Mouse (Mus musculus) frontal cortex, adult 2 months (tissue): Measurements from ENCODE around the gene Mylk2. TPM values are rescaled to one million over a fixed set of nuclear protein-coding genes. Genes with fewer than 3 reads are reported as not detected.
A peak's percentile ranks its signal among the peaks of the same experiment; 100 is the strongest.

ENCODE experiments used
- DNase-seq, 2 experiments: peaks; one replicate each; pipeline ENCODE4 v3.0.0; 2022; ENCODE audit warnings: low spot score in 1 of 2; ENCODE audit errors: extremely low spot score in 1 of 2
- polyA plus RNA-seq: library from polyadenylated mRNA; depleted of rRNA; stranded (reverse); fragments of >200 nt; gene quantifications from 2 replicates; pipeline ENCODE4 v1.2.3, GENCODE M21; 2012; rRNA removed

Gene Mylk2
- polyA plus RNA-seq, result not detected in 2 replicates

DNA sequence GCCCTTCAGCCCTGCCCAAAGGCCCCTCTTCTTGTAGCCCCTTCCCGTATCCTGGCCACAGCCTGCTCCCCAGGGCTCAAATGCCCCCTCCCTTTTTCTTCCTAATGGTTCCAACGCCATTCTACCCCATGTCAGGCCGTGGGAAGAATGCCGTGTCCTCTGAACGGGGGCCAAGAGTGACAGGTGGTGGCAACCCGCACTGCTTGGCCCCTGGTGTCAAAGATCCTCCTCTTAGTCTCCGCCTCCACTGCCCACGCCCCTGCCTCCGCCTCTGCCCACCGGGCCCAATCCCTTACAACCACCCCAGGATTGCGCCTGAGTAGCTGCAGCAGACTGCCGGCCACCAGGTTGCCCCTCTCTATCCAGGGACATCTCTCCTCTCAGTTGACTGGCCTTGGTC lies at the start of gene Mylk2:
TSS of gene Mylk2 (plus strand) at position 322 of the 400 bp plus-strand sequence.
- no peak for DNase-seq

DNA sequence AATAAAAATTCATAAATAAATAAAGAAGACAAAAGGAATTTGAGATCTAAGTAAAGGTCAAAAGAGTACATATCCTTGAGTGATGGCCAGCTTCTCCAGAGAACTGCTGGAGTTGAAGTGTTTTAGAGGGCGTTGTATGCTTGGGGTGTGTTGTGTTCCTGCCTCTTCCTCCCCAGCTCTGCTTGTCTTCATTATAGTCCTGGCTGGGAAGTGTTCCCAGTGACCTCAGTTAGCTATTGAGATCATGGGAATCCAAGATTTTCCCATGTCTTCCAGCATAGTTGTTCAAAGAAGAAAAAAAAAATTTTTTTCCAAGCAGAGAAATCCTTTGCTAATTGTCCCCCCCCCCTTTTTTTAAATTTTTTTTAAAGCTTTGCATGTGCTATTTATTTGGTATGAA lies 49.3 kb upstream of the Mylk2 start:
- no peak for DNase-seq

- no peak for DNase-seq
These were observed 48.5 kb upstream of the Mylk2 start for GRCm38 (mm10) chr2:152862638-152863037.

DNA sequence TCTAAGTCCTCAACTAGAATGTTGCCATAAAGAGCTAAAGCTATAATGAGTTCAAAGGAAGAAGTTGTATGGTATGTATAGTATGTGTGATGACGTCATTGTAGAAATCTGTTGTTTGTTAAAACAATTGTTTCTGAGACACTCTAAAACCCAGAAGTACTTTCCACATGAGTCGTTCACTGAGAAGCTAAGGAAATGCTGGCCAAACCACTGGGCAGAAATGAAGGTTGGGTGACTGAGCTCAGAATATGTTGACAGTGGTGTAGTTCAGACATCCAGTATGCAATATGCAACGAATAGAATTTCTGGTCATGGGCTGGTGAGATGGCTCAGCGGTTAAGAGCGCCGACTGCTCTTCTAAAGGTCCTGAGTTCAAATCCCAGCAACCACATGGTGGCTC lies 47.8 kb upstream of the Mylk2 start:
- no peak for DNase-seq

DNA sequence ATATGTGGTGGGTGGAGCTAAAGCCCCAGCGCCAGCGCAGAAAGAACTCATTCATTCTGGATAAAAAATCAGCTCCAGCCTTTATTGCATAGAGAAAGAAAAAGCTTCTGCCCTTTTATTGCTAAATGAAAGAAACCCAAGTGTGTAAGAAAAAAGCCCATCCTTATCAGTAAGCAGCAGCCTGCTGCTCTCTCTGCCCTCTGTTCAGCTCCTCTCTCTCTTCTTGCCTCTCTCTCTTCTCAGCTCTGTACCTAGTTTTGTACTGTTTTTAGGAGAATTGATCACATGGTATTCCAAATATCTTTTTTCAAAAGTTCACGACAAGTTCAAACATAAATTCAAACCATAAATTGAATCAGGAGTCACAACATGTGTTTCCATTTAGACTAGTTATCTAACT lies 32.9 kb upstream of the Mylk2 start:
- DNase-seq, result no peak

GRCm38 (mm10) chr2:152880898-152881297 lies 30.3 kb upstream of the Mylk2 start:
- no peak for DNase-seq

GRCm38 (mm10) chr2:152884101-152884645 lies 27.0 kb upstream of the Mylk2 start:
- peak; percentile 64 to 75 for DNase-seq

GRCm38 (mm10) chr2:152887230-152887629 lies 23.9 kb upstream of the Mylk2 start:
- no peak for DNase-seq

- no peak for DNase-seq
These were observed 22.4 kb upstream of the Mylk2 start for GRCm38 (mm10) chr2:152888774-152889173.

DNA sequence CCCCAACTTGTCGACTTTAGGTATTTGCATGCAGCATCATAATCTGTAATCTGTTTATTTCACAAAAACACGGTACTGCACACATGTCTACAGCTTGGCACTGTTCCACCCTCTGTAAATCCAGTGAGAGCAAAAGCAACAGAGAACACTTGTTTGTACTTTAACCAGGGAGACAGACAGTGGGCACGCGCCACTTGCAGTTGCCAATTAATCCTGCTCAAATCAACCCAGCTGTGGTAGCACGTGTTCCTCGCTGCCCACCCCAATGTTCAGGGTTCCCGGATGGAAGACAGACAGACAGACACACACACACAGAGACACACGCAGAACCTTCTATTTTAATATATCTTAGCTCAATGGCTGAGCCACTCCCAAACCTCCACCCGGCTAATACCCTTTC lies 15.3 kb upstream of the Mylk2 start:
- DNase-seq, result no peak

DNA sequence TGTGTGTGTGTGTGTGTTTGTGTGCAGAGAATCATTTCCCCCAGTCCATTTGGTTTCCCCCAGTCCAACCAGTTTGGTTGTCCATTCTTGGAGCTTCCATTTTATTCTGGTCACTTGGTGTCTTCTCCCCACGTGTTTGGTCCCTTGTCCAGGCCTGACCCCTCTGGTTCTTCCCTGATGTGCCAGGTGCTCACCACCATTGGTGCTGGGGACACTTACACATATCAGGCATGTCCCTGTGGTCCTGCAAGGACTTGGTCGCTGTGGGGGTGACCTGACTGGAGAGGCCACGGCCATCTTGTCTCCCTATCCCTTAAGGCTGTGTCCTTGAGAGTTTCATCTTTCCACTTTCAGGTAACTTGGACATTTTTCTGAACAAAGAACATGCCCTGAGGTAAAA lies 14.2 kb upstream of the Mylk2 start:
- no peak for DNase-seq

DNA sequence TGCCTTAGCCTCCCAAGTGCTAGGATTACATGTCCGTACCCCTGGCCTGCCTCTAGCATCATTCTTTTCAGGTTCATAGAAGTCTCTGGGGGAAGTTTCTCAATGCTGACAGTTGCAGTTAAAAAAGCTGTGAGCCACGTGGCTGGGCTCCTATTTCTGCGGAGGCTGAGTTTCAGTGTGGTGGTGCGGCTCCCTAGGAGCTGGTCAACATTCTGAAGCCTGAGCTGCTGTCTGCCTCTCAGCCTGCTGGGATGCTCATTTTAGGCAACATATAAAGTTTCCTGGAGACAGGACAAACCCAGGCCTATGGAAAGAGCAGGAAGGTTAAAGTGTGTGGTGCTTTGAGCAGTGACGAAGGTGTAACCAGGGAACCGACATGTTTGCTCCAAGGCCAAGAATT lies 12.1 kb upstream of the Mylk2 start:
- peak in 1 of 2 experiments; percentile 17 for DNase-seq

DNA sequence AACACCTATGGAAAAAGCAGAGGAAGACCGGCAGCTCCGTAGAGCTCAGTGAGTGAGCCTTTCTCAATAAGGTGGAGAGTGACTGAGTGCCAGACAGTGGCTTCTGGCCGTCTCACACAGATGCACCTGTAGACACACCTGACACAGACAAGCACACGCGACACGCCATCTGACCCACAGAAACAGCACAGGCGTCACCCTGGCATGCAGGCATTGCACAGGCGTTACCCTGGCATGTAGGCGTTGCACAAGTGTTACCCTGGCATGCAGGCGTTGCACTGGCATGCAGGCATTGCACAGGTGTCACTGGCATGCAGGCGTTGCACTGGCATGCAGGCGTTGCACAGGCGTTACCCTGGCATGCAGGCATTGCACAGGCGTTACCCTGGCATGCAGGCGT lies 9.9 kb upstream of the Mylk2 start:
- DNase-seq, result no peak

DNA sequence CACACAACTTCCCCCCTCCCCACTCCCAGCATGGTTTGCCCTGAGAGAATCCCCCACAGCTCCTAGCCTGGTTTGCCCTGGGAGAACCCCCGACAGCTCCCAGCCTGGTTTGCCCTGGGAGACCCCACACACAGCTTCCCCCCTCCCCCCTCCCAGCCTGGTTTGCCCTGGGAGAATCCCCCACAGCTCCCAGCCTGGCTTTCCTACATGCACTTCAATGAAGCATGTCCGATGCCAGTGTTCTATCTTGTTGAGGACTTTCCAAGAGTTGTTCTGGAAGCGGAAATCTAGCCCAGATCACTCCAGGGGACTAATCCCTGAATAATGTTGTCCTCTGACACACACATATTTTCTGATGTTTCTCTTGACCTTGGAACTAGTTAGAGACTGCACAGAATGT lies 8.5 kb upstream of the Mylk2 start:
- DNase-seq, result no peak

DNA sequence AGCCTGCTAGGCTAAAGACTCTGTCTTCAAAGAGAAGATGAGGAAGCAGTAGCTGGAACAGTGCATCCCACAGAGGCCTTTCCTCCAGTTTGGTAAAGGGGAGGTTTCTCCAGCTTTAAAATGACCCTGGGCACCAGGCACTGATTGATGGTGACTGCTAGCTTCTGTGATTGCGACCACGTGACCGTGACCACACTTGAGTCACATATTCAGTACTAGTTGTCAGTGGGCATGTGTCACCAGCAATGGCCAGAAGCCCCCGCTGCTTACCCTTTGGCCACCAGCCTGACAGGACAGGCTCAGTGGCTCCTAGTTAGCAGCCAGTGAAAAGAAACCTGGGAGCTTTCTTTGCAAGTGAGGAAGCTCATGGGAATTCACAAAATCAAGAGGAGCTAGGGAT lies 7.6 kb upstream of the Mylk2 start:
- DNase-seq, result no peak

DNA sequence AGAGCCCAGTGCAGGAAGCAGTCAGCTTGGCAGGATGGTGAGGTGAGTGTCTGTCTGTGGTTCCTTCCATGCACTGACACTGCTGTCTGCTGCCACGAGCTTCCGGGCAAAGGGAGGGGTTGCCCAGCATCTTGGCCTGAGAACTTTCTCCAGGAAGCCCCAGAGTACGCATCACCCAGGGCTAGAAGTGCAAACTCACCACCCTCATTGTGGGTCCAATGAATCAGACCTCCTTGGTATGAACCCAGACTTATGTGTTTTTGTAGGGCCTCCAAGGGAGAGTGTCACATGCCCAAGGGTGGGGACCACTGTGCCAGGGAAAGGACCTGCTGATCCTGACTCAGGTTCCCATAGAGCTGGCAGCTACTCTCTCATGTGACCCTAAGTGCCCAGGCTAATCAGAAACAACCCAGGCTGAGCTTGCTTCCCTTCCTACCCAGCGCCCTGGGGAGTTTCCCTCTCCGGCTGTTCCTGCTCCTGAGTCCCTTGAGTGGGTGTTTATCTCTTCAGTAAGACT lies 7.0 kb upstream of the Mylk2 start:
- DNase-seq, result peak in 1 of 2 experiments; percentile 34

DNA sequence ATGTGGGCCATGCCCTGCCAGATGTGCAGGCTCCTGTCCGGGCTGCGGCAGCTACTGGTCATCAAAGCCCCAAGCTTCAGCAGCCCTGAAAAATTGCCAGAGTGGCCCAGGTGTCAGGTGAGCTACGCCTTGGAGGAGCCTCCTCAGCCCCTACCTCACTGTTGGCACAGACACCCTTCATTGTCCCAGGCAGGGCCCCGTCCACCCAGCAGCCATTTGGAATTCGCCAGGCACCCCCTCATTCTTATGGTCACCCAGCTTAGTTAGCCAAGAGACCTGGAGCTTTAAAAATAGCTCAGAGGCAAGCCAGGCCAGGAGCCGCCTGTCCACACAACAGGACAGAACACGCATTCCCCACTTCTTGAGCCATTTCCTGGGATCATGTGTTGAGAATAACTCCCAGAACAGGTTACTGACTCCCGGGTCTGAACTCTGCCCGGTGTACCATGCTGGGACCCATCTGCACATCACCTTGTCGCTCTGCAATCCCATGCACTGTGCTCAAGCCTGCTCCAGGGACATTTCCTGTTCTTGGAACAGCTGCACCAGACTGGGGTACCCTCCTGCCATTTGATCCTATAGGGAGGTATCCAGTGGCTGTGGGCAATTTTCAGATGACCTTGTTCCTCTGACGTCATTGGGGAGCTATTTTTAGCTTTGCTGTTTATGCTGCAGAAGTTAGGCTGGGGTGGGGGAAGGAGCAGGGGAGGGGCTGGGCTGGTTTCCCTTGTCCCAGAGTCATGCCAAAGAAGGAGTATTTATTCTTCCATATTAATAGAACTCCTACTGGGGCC lies 5.9 kb upstream of the Mylk2 start:
- DNase-seq, result no peak

DNA sequence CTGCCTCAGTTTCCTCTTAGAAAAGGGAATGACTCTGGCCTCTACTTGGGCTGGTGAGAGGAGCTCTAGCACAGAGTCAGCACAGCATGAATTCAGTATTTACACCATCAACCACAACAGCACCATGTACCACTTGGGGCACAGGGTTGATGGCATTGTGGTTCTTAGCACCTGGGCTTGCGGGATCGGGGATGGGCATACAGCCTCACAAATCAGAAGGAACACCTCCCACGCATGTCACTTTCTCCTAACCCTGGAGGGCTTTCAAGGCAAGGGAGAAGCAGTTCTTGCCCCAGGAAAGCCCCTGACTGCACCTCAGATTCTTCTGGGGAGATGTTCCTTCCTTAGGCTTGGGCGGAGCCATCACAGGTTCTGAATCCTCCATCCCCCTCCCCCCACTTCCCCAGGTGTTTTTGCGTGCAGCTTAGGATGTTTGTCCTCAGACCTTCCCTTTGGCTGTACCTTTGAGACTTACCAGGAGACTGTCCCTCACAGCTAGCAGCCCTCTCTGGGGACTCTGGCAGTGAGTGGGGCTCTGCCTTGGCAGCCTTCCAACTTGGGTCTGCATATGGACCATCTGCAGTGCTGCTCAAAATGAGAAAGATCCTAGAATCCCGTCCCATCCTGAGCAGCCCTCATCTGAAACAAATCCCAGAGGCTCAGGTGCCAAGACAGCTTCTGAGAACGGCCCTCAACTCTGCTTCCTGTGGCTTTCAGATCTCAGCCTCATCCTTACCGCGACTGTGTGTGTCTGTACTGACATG lies 4.7 kb upstream of the Mylk2 start:
- DNase-seq, result no peak

DNA sequence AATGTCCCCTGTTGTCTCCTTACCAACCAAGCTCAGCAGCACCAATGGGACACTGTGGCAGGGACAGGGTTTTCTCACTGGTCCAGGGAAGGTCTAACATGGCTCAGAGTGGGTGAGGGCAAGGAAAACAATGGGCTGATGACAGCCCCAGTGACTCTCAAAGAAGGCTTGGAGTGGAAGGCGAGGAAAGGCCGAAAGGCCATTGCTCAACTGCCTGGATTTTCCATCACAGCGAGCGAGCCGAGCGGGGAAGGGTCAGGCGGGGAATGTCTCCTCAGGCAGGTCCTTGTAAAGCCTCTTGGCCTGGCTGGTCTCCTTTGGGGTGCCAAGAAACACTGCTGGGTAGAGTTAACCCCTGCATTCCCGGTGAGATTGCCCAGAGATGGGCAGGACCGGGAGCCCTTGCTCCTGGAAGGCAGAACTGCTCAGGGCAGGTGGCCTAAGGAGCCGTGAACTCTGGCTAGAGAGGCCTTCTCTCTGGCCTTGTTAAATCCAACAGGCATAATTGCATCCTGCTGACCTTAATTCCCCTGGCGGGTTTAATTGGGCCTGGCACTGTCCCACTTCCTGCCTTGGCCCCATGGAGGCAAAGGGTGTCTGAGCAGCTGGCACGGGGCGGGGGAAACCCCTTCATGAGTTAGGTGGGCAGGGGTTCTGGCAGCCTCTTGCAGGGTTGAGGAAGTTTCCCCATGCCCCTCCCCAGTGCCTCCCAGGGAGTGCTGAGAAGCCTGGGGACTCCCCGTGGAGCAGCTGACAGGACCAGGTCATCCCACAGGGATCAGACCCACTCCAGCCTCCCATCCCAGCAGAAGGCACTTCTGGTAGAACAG lies 3.8 kb upstream of the Mylk2 start:
- no peak for DNase-seq

DNA sequence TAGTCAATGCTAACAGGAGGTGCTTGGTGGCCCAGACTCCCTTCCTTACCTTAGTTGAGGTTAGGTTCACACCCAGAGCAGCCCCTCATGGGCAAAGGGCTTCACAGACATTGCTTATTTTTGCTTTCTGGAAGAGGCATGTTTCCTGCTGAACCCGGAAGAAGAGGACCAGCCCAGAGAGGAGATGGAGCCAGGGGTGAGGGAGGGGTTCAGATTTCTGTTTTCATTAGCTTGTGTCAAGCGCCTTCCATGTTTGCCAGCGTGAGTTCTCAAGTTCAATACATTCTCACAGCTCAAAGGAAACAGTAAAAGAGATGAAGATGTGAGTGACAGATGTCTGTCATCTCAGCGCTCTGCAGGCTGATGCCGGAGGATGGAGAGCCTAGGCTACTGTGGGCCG lies 1.3 kb upstream of the Mylk2 start:
- DNase-seq, result no peak

GRCm38 (mm10) chr2:152911432-152911831 lies 280 bp downstream of the Mylk2 start:
- no peak for DNase-seq
